ENCODE assay signal across 9 mouse cellular contexts in the genomic region with DNA sequence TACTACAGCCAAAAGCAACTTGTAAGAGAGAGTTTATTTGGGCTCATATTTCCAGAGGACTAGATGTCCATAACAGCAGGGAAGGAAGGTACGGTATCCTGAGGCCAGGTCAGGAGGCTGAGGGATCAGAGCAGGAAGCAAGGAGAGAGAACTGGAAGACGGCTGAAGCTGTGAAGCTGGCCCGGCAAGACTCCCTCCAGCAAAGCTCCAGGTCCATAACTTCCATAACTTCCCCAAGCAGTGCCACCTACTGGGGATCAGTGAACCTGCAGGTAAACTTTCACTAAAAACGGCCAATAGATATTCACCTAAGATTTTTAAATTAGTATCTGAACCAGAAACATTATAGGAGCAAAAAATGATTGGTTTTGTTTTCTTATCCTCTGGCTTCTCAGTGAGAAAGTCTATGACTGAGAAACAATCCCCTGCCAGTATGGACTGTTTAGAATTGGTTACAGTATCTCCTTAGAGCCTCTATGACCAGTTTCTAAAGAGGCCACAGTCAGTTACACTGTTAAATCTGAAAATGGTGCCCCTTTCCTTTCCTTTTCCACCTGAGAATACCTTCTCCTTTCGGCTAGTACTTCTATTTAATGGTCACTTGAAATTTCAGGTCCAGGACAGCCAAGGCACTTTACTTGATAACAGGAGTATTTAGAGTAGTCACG. TPM values are rescaled to one million over a fixed set of nuclear protein-coding genes. Genes with fewer than 3 reads are reported as not detected.
A peak's percentile ranks its signal among the peaks of the same experiment; 100 is the strongest.
DNase-seq lines count a peak whose midpoint lies in the region; ATAC-seq and TF ChIP-seq lines count a peak whose summit lies in the region.
"Had no signal": no experiment of that assay in that cellular context is flagged by ENCODE, and none has a peak within 500 bp of the region (broad histone marks: within the 10 kb centered on the region; RNA-seq: fewer than 3 reads in every experiment).

No protein-coding gene starts in this region.

- peak; percentile 72 for ATAC-seq in activated CD4-positive, CD25-positive, alpha-beta regulatory T cell, adult 4 months
- no peak for ATAC-seq in limb, embryonic 14.5 days (ENCODE audit: low FRiP score, low read depth)
- 0 out of 2 replicates have a peak, but pooled peaks have one; percentile 48 for ATAC-seq in midbrain, embryonic 15.5 days (replicated peaks)

- H3K4me3 ChIP-seq in limb, embryonic 14.5 days (replicated peaks; ENCODE audit: low read length): no peak overlapping the region
- H3K4me3 ChIP-seq in midbrain, embryonic 15.5 days: no peak overlapping the region
- H3K4me3 ChIP-seq in thymus, adult 2 months (ENCODE audit: control insufficient read depth, insufficient read depth, low read length): no peak overlapping the region
- H3K4me3 ChIP-seq: embryonic facial prominence, embryonic 12.5 days had no signal

- no peaks in the 10 kb centered on the region for H3K27me3 ChIP-seq in limb, embryonic 14.5 days (ENCODE audit: control insufficient read depth, insufficient read depth, low read length)
- H3K27me3 ChIP-seq in midbrain, embryonic 15.5 days (replicated peaks): no peaks in the 10 kb centered on the region
- no peaks in the 10 kb centered on the region for H3K27me3 ChIP-seq in thymus, adult 2 months (ENCODE audit: control insufficient read depth, insufficient read depth, low read length)
- H3K27me3 ChIP-seq: embryonic facial prominence, embryonic 12.5 days had no signal

- 30% methylated on average over 6 of the region's 6 CpGs for WGBS in limb, embryonic 14.5 days
- WGBS in midbrain, embryonic 15.5 days: 36% methylated on average over 6 of the region's 6 CpGs
- 54% methylated on average over 6 of the region's 6 CpGs for WGBS in thymus, adult 2 months

- DNase-seq in layer of hippocampus, adult 11-12 months (ENCODE audit: low spot score): peak; percentile 25
- DNase-seq in layer of hippocampus, adult 9-11 months: no peak
- DNase-seq in cerebellum, postnatal 4 days (ENCODE audit: low spot score in 2 of 2): peak; percentile 31 to 53
- peak; percentile 49 to 75 for DNase-seq in heart, postnatal 10 days
- DNase-seq in limb, embryonic 14.5 days (ENCODE audit: low spot score): peak; percentile 65
- DNase-seq in thymus, adult 2 months: peak; percentile 65

- H3K4me2 ChIP-seq in limb, embryonic 14.5 days (replicated peaks; ENCODE audit: low read depth, low read length, severe bottlenecking): no peak overlapping the region
- no peak overlapping the region for H3K4me2 ChIP-seq in midbrain, embryonic 15.5 days
- H3K4me2 ChIP-seq: embryonic facial prominence, embryonic 12.5 days had no signal

- intact Hi-C loops in heart, postnatal 10 days (cut with DNase I): loop anchor here (1.0 to 10.0 kb wide), 5 partner anchors 128 to 558 kb away; a partner anchor contains a TSS

- no peaks in the 10 kb centered on the region; the same call in 1 of the 2 replicates for H3K4me1 ChIP-seq in limb, embryonic 14.5 days (ENCODE audit: control insufficient read depth, insufficient read depth, low read length)
- no peaks in the 10 kb centered on the region for H3K4me1 ChIP-seq in midbrain, embryonic 15.5 days
- peaks cover 2% of the 10 kb centered on the region for H3K4me1 ChIP-seq in thymus, adult 2 months (replicated peaks; ENCODE audit: control insufficient read depth, insufficient read depth, low read length)
- H3K4me1 ChIP-seq: embryonic facial prominence, embryonic 12.5 days had no signal

- H3K27ac ChIP-seq in limb, embryonic 14.5 days (replicated peaks; ENCODE audit: low read depth, low read length): no peak overlapping the region
- no peak overlapping the region for H3K27ac ChIP-seq in midbrain, embryonic 15.5 days
- peak overlapping the region; percentile 17 for H3K27ac ChIP-seq in thymus, adult 2 months (ENCODE audit: control insufficient read depth, insufficient read depth, low read length)
- H3K27ac ChIP-seq: embryonic facial prominence, embryonic 12.5 days had no signal

- no peak for TF ChIP-seq POLR2A in limb, embryonic 14.5 days (IDR thresholded peaks at IDR 0.05; ENCODE audit: borderline replicate concordance, extremely low read depth, insufficient read depth, insufficient read length)
- no peak for TF ChIP-seq POLR2A in thymus, adult 2 months (IDR thresholded peaks at IDR 0.05; ENCODE audit: control insufficient read depth, extremely low read depth, insufficient read depth, low read length, poor library complexity)

- H3K36me3 ChIP-seq in limb, embryonic 14.5 days (ENCODE audit: control insufficient read depth, insufficient read depth, low read length): 0 out of 2 replicates have a peak, but pooled peaks cover 5% of the 10 kb centered on the region
- peaks cover 4% of the 10 kb centered on the region; the same call in 1 of the 2 replicates for H3K36me3 ChIP-seq in midbrain, embryonic 15.5 days (replicated peaks)
- 0 out of 2 replicates have a peak, but pooled peaks cover 3% of the 10 kb centered on the region for H3K36me3 ChIP-seq in thymus, adult 2 months (ENCODE audit: control insufficient read depth, insufficient read depth, low read length)
- H3K36me3 ChIP-seq: embryonic facial prominence, embryonic 12.5 days had no signal

- H3K9ac ChIP-seq in limb, embryonic 14.5 days (ENCODE audit: low read depth, low read length, severe bottlenecking): no peak overlapping the region
- H3K9ac ChIP-seq in midbrain, embryonic 15.5 days: no peak overlapping the region
- H3K9ac ChIP-seq: embryonic facial prominence, embryonic 12.5 days had no signal

- peak; percentile 76; the same call in 1 of the 2 replicates for TF ChIP-seq CTCF in thymus, adult 2 months (IDR thresholded peaks at IDR 0.05; ENCODE audit: borderline replicate concordance, control insufficient read depth, extremely low read depth, insufficient read depth, low read length, poor library complexity)

- H3K9me3 ChIP-seq in limb, embryonic 14.5 days (ENCODE audit: control insufficient read depth, low read length): no peaks in the 10 kb centered on the region
- no peaks in the 10 kb centered on the region for H3K9me3 ChIP-seq in midbrain, embryonic 15.5 days
- H3K9me3 ChIP-seq: embryonic facial prominence, embryonic 12.5 days had no signal

RNA-seq across cellular contexts. Expression of a gene that starts 15.3 kb away (rescaled TPM):
- polyA plus RNA-seq in activated CD4-positive, CD25-positive, alpha-beta regulatory T cell, adult 4 months (2017; shearing (Covaris generic)): 10 to 100 TPM; 42.6 to 44.3 TPM
- total RNA-seq in heart, postnatal 10 days (2021): under 1 TPM in 1 of 2 experiments, not detected in 1; 0.15 TPM
- polyA plus RNA-seq in limb, embryonic 14.5 days (2012; rRNA removed): 14.7 and 15.5 TPM in 2 replicates
- polyA plus RNA-seq in limb, embryonic 14.5 days (2014; fragmentation: Nextera tagmentation; extraction: Ambion mirVana): 8.0 and 8.7 TPM in 2 replicates
- 10.9 and 11.0 TPM in 2 replicates for polyA plus RNA-seq in midbrain, embryonic 15.5 days (2015; fragmentation: Nextera tagmentation; extraction: Ambion mirVana)
- polyA plus RNA-seq in thymus, adult 2 months (2012; rRNA removed): 0.19 and 0.58 TPM in 2 replicates

RNA-seq across cellular contexts. Expression of a gene that starts 15.4 kb away (rescaled TPM):
- 10 to 100 TPM; 10.3 to 12.0 TPM for polyA plus RNA-seq in activated CD4-positive, CD25-positive, alpha-beta regulatory T cell, adult 4 months (2017; shearing (Covaris generic))
- 10 to 100 TPM; 11.5 to 12.2 TPM for total RNA-seq in heart, postnatal 10 days (2021)
- 10.7 and 10.9 TPM in 2 replicates for polyA plus RNA-seq in limb, embryonic 14.5 days (2012; rRNA removed)
- polyA plus RNA-seq in limb, embryonic 14.5 days (2014; fragmentation: Nextera tagmentation; extraction: Ambion mirVana): 16.3 and 16.6 TPM in 2 replicates
- polyA plus RNA-seq in midbrain, embryonic 15.5 days (2015; fragmentation: Nextera tagmentation; extraction: Ambion mirVana): 56.7 and 59.6 TPM in 2 replicates
- 11.8 and 13.5 TPM in 2 replicates for polyA plus RNA-seq in thymus, adult 2 months (2012; rRNA removed)

RNA-seq across cellular contexts. Expression of a gene that starts 15.5 kb away (rescaled TPM):
- 10 to 100 TPM; 81.7 to 86.6 TPM for polyA plus RNA-seq in activated CD4-positive, CD25-positive, alpha-beta regulatory T cell, adult 4 months (2017; shearing (Covaris generic))
- 10 to 100 TPM; 22.5 to 30.5 TPM for total RNA-seq in heart, postnatal 10 days (2021)
- 47.1 and 79.3 TPM in 2 replicates for polyA plus RNA-seq in limb, embryonic 14.5 days (2012; rRNA removed)
- polyA plus RNA-seq in limb, embryonic 14.5 days (2014; fragmentation: Nextera tagmentation; extraction: Ambion mirVana): 131 and 136 TPM in 2 replicates
- 47.5 and 47.9 TPM in 2 replicates for polyA plus RNA-seq in midbrain, embryonic 15.5 days (2015; fragmentation: Nextera tagmentation; extraction: Ambion mirVana)
- 12.6 TPM in 2 replicates for polyA plus RNA-seq in thymus, adult 2 months (2012; rRNA removed)
